Mouse (Mus musculus) hindlimb bud, embryonic 11.5 days (tissue): ENCODE measurements at regions not wholly inside any gene's neighbourhood (a gene's known extent, or its start where the extent isn't known, plus 50 kb on each side); places are given as distances from the start of the nearest gene placed in this dataset.

ENCODE experiments used
- DNase-seq: peaks from one replicate; pipeline ENCODE4 v3.0.0-alpha.2; 2012; ENCODE audit warnings: low read depth, low spot score; ENCODE audit errors: extremely low spot score

DNA sequence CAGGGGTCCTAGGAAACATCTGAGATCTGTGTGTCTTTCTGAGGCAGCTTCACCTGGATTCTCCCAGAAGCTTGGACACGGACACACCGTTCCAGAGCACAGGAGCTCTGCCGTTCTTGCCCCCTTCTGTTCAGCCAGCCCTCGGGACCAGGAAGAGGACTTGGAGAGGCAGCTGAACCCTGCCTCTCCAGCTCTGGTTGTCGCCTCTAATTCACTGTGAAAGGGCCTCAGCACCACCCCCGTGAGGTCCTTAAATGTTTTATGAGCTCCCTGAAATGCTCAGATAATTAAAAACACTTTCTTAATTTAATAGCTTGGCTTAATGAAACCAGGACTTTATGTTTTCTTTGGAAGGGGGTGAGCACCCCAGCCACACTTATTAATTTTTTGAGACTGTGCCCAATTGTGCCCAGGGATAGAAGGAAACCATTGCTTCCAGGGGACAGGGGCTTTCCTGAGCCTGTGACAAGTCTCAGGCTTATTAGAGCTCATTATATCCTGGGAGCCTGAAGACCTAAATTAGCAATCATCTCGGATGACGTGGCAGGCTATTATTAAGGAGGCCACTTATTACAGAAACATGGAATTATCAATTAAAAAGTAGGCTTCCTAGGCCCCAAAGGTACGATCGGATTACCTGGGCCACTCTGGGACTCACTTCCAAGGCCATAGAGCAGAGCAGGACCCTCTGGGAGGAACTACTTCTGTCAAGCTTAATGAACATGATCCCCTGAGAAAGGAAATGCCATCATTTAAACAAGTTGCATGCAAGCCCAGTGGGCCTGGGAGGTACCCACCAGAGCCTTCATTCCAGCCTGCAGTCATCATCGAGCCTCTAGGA lies 263.4 kb upstream of the Dynlrb2 start:
- no peak for DNase-seq

- DNase-seq, result no peak
Measured at GRCm38 (mm10) chr8:116238670-116239069, 266.1 kb upstream of the Dynlrb2 start.

DNA sequence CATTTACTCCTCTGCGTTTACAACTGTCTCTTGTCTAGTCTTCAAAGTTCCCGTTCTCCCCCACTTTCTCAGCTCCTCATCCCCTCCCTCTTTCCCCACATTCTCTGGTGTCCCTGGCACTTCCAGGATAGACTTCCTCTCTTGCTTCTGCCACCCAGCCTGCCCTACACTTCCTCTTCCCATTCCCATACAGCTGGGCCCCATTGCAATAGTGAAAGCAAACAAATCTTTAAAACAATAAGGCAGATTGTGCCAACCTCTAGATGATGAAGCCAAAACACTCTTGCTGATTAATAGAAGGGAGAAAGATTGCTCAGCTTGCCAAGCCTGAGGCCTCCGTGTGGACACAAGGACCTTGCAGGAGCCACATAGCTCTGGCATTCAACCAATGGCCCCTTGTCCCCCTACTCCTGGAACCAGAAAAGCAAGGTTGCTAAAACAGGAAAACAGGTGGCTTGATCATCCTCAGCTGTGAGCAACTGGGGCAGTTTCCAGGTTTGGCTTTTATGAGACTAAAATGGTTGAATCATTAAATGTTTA lies 267.1 kb upstream of the Dynlrb2 start:
- no peak for DNase-seq

- DNase-seq, result no peak
Measured at GRCm38 (mm10) chr8:116229654-116230136, 275.1 kb upstream of the Dynlrb2 start.

DNA sequence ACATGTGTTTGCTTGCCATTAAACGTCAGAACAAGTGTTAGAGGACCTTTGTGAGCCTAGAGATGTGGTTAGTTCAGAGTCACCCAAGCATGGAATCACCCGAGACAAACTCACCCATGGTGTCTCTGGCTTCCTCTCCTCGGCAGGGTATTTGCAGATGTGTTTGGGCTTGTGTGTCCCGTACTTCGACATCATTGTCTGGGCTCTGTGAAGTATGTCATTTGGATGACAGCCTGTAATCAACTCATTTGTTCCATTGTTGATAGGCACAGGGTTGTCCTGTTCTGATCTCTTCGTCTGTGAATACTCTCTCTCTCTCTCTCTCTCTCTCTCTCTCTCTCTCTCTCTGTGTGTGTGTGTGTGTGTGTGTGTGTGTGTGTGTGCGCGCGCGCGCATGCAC lies 277.8 kb upstream of the Dynlrb2 start:
- no peak for DNase-seq

DNA sequence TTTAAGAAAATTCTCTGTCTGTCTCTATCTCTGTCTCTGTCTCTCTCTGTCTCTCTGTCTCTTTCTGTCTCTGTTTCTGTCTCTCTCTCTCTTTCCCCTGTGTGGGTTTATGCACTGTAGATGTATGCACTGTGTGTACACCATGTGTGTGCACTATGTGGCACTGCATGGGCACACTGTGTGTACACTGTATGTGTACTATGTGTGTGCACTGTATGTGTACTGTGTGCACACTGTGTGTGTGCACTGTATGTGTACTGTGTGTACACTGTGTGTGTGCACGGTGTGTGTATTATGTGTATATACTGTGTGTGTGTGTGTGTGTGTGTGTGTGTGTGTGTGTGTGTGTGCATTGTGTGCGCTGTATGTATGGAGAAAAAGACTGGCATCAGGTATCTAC lies 281.5 kb upstream of the Dynlrb2 start:
- no peak for DNase-seq

DNA sequence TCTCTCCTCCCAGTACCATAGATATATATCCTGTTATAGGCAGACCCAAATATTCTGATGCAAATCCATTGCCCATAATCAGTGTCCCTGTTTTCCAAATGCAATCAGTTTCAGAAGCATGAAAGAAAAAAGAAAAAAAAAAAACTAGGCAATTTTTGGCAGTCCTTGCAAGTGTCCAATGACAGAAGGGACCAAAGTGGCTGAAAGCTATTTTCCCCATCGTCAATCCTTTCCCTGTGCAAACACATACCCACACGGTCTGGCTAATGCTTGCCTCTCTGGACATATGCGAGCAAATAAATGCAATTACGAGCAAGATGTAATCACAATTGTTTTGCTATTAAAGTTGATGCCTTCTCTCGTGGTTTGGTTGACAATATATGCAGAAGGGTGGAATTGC lies 288.9 kb upstream of the Dynlrb2 start:
- DNase-seq, result no peak

GRCm38 (mm10) chr8:116215286-116215860 lies 289.4 kb upstream of the Dynlrb2 start:
- no peak for DNase-seq

GRCm38 (mm10) chr8:116203631-116204030 lies 301.1 kb upstream of the Dynlrb2 start:
- no peak for DNase-seq

- DNase-seq, result no peak
Measured at GRCm38 (mm10) chr8:116200459-116200999, 304.2 kb upstream of the Dynlrb2 start.

DNA sequence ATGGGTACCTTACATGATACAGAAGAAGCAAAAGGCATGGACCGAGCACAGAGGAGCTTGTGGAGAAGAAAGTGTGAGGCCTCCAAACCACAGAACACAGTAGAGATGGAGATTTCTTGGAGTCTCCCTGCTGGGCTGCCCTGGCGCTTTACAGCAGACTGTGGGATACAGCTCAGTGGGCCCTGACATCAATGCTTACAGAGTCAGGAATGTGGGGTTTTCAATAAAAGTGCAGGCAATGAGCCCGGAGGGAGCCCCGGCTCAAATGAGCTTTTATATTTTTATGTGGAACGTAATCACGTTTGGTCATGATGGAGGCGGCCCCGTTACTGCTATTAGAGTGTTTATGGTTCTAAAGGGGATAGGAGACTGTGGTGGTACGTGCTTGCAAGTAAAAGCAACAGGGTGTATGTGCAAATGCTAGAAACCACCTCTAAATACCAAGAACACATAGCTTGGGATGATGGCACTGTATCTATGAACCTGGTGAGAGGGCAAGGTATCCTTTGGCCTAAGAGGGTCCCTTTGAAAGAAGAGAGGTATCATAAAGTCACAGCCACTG lies 308.1 kb upstream of the Dynlrb2 start:
- DNase-seq, result no peak

DNA sequence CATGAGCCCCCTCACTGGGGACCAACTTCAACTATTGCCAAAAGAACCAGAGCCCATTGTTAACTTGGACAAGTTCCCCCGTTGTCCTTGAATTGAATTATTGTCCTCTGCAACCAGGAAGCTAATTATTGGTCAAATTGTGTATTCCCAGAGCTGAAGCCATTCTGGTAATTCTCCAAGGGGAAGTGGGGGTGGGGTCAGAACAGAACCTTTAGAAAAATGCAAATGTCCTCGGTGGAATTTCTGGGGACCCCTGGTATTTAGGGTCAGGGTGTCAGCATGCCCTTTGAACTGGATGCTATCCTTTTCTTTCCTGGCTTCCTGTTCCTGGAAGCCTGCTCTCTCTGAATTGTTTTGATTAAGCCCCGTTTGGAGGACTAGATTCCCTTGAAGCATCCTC lies 312.7 kb upstream of the Dynlrb2 start:
- DNase-seq, result no peak

GRCm38 (mm10) chr8:116185206-116185605 lies 319.6 kb upstream of the Dynlrb2 start:
- DNase-seq, result no peak

- no peak for DNase-seq
Measured at GRCm38 (mm10) chr8:116184241-116184640, 320.5 kb upstream of the Dynlrb2 start.

DNA sequence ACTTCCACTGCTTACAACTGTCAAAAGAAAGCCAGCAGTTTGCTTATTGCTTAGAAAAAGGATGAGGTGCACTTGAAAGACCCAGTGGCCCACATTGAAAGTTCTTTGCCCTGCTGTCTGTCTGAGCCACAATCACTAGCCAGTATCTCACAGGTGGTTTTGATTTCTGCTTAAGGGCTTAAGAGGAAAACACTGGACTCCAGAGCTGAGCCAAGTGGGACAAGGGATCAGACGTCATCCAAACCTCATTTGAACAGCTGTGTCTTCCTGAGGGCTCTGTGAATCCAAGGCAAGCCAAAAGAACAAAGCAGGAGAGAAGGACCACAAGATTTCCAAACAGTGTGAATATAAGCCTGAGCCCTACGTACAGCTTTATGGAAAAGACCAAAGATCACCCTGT lies 326.8 kb upstream of the Dynlrb2 start:
- DNase-seq, result no peak

- DNase-seq, result no peak
Measured at GRCm38 (mm10) chr8:116174891-116175290, 329.9 kb upstream of the Dynlrb2 start.

DNA sequence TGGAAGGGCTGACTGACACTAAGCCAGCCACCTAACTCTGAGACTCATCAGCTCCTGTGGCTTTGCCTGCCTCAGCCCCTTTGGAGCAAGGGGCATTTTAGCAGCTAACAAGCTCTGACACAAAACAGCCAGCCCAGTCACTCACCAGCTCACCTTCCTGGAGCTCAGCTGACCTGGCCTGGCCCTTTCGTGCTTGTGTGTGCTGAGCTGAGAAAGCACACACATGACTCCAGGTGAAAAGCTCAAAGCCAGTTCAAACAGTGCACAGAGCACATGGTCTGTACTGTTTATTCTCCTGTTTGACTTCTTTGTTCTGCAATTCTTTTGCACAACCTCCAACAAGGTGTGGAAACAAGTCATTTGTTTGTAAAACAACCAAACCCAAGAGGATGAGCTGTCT lies 330.8 kb upstream of the Dynlrb2 start:
- DNase-seq, result no peak

DNA sequence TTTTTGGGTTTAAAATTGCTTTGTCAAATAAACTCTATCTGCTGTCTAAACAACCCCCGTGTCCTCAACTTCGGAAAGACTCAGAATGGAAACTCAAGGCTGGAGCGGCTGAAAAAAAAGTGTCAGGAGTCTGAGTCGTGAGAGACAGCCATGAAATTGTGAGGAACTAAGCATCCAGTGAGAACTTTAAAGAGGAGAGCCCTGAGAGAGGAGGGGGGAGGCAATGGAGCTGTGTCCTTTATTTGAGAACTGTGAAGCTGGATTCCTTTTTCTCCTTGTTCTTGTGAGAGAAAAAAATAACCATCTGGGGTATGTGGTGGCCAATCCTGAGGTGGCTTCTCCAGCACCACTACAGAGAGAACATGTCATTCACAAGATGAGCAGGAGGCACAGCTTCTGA lies 336.9 kb upstream of the Dynlrb2 start:
- no peak for DNase-seq

DNA sequence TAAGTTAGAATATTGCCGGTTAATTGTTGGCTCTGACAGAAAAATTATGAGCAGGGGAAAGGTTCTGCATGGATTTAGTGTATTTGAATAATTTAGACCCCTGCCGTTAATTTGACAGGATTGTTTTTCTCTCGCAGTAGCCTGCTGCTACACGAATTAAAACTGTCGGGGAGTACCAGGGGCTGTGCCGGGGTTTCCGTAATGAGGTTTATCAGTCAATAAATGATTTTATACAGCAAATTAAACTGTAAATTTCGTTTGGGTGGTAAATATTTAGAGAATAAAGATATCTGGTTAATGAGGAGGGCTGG lies 339.8 kb upstream of the Dynlrb2 start:
- no peak for DNase-seq

GRCm38 (mm10) chr8:116164190-116164988 lies 340.4 kb upstream of the Dynlrb2 start:
- no peak for DNase-seq

DNA sequence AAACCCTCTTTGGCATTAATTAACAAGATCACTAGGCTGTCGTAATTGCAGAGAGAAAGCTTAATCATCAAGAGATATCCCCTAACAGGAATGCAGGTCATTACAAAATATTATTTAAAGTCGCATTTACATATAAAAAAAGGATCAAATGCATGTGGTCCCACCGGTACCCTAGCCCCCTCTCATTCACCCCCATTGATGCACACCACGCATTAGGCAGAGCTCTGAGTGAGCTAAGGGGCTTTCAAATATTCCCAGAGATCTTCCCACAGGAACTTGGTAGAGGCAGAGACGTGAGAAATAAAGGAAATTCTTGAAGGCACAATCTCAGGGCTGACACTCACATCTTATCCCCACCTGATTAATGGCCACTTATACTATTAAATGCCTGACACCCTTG lies 343.8 kb upstream of the Dynlrb2 start:
- DNase-seq, result no peak
